Mouse (Mus musculus) spleen, postnatal 0 days (tissue): ENCODE results near the gene Aph1b. TPM values are rescaled to one million over a fixed set of nuclear protein-coding genes. Genes with fewer than 3 reads are reported as not detected.

Experiments
- polyA plus RNA-seq: library from polyadenylated mRNA; unstranded; fragments of >200 nt; fragmentation: Nextera tagmentation; extraction: Ambion mirVana; gene quantifications from 2 replicates; pipeline ENCODE4 v1.2.1, GENCODE M21; 2015

Gene Aph1b
- 2.2 and 3.1 TPM in 2 replicates for polyA plus RNA-seq

DNA sequence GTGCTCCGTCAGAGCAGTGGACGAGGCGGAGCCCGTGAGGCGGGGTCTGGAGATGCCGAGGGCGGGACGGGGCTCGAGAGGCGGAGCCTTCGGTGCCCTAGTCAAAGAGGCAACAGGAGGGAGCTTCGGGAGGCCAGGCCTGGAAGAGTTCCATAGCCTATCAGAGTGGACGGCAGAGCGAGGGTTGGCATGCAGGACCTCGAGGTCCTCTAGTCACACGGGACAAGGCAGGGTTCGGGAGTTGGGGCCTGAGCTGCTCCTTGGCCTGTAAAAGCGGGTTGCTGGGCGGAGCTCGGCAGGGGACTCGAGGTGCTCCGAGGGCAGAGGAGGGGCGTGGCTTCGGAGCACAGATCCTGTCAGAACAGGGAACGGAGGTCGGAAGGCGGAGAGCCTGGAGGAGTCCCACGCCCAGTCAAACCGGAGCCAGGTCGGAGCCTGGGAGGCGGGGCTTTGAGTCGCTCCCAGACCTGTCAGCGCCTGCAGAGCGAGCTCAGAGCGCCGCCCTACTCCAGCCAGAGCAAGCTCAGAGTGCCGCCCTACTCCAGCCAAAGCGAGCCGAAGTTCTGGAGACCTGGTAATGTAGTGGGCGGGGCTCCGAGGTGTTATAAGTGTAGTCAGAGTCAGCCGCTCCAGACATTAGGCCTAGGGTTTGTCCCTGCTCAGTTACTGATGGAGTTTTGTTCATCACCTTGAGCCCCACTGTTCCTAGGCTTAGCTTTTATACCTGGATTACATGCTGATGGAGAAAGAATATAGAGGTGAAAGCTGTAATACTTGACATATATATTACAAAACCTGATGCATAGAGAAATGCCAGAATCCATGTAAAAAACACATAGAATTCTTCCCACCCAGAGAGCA lies at the start of gene Aph1b:
Aph1b (minus strand) TSS at position 27 of the 861 bp plus-strand sequence.

DNA sequence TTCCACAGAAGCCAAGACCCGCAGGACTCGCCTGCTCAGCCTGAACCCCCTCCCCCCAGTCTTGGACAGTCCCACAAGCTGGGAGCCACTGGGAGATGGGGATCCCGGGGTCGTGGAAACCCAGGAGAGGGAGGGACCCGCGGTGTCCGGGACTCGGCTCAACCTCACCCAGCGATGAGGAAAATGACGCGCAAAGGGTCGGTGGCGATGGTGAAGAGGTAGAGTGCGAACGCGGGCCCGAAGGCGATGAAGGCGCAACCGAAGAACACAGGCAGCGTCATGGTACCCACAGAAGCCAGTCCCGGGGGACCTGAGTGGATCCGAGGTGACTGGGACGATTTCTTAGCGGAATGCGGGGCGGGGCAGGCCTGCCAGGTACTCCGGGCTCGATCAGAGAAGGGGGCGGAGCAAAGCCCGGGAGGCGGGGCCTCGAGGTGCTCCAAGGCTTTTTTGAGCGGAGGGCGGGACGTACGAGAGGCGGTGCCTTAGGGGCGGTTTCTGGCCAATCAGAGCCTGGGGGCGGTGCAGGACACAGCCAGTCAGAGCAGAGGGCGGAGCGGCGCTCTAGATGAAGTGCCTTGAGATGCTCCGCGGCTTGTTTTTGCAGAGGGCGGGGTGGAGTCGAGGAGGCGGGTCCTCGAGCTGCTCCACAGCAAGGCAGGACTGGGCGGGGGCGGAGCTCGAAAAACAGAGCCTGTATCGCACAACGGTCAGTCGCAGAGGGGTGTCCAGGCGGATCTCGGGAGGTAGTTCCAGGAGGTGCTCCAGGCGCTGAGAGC lies 39.2 kb upstream of the Aph1b start, which contains the start of gene Aph1c:
Aph1c (minus strand) TSS at position 409 of the 779 bp plus-strand sequence.

DNA sequence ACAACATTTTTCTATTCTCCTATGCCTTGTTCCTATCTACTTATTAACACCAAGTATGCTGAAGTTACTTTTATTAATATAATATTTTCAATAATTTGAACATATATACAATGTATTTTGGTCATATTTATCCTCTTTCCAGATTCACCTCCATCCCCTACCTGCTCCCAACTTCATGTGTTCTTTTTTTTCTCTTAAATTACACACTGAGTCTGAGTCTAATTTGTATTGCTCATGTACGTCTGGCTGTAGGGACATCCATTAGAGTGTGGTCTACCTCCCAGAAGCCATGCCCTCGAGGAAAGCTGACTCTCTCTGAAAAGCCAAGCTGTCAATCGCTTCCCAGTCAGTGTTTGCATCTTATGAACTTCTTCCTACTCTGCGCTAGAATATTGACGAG lies 1.4 kb upstream of the Aph1b start, which contains the start of gene Gm10647:
Gm10647 (plus strand) TSS at position 301 of the 400 bp plus-strand sequence.

Other genes with a start within 250 kb of the Aph1b start
- gene Usp3, start 202.3 kb downstream of the Aph1b start, polyA plus RNA-seq: 25.7 and 33.9 TPM in 2 replicates
- 0.18 and 0.32 TPM in 2 replicates for gene Car12, start 81.8 kb downstream of the Aph1b start, polyA plus RNA-seq
- 0.10 and 0.39 TPM in 2 replicates for gene Gm10647, start 1.5 kb upstream of the Aph1b start, polyA plus RNA-seq
- 4.9 and 6.7 TPM in 2 replicates for gene Aph1c, start 39.2 kb upstream of the Aph1b start, polyA plus RNA-seq
- gene Rab8b, start 124.2 kb upstream of the Aph1b start, polyA plus RNA-seq: 38.9 and 39.6 TPM in 2 replicates
- 582 and 638 TPM in 2 replicates for gene Rps27l, start 150.6 kb upstream of the Aph1b start, polyA plus RNA-seq
- 6.8 and 7.9 TPM in 2 replicates for gene Lactb, start 180.0 kb upstream of the Aph1b start, polyA plus RNA-seq